Mouse (Mus musculus) cortical plate, adult 2 months (tissue): Measurements from ENCODE around the gene AC140267.1.

Experiments
- CTCF ChIP-seq: fragments of 200-500 bp; IDR thresholded peaks from 2 replicates; pipeline ENCODE4 v1.5.1; 2011; ENCODE audit warnings: mild to moderate bottlenecking, control low read depth, low read length; ENCODE audit not compliant: insufficient read depth; ENCODE audit errors: extremely low read depth
- POLR2A ChIP-seq: fragments of 200-500 bp; IDR thresholded peaks from 2 replicates; pipeline ENCODE4 v1.6.1; 2011; ENCODE audit warnings: mild to moderate bottlenecking, low read length, control low read depth; ENCODE audit not compliant: insufficient read depth; ENCODE audit errors: extremely low read depth

GRCm38 (mm10) chr15:80259406-80260045, 23.9 kb downstream of the AC140267.1 start:
- TF ChIP-seq CTCF (no peak), POLR2A (no peak)
